Mouse (Mus musculus) liver, adult 2 months (tissue): Measurements from ENCODE around the gene Mmp15. TPM values are rescaled to one million over a fixed set of nuclear protein-coding genes. Genes with fewer than 3 reads are reported as not detected.

Experiments
- DNase-seq: peaks from one replicate; pipeline ENCODE4 v3.0.0-alpha.2; 2011; ENCODE audit warnings: low read depth, low spot score; ENCODE audit errors: extremely low read depth
- H3K27ac ChIP-seq: fragments of 200-500 bp; replicated peaks from 2 replicates; pipeline ENCODE4 v1.5.1; 2012; ENCODE audit warnings: low read depth, mild to moderate bottlenecking, control low read depth, inconsistent platforms, low read length; ENCODE audit not compliant: insufficient read depth
- H3K27me3 ChIP-seq: fragments of 200-500 bp; 2 replicates; pipeline ENCODE4 v1.6.1; 2012; ENCODE audit warnings: mild to moderate bottlenecking, moderate library complexity, low read length, inconsistent platforms; ENCODE audit not compliant: control insufficient read depth, insufficient read depth
- H3K36me3 ChIP-seq: fragments of 200-500 bp; 2 replicates; pipeline ENCODE4 v1.6.1; 2012; ENCODE audit warnings: low read length, inconsistent platforms; ENCODE audit not compliant: control insufficient read depth, insufficient read depth
- H3K4me1 ChIP-seq: fragments of 200-500 bp; 2 replicates; pipeline ENCODE4 v1.6.1; 2011; ENCODE audit warnings: low read length; ENCODE audit not compliant: control insufficient read depth, insufficient read depth
- H3K4me3 ChIP-seq: fragments of 200-500 bp; 2 replicates; pipeline ENCODE4 v1.5.1; 2011; ENCODE audit warnings: low read depth, mild to moderate bottlenecking, control low read depth, low read length, moderate library complexity; ENCODE audit not compliant: insufficient read depth
- H3K79me2 ChIP-seq: fragments of 200-500 bp; 2 replicates; pipeline ENCODE4 v1.6.1; 2012; ENCODE audit warnings: inconsistent platforms, mild to moderate bottlenecking, low read length, moderate library complexity; ENCODE audit not compliant: control insufficient read depth, insufficient read depth
- H3K9ac ChIP-seq: fragments of 200-500 bp; 2 replicates; pipeline ENCODE4 v1.6.1; 2012; ENCODE audit warnings: low read depth, mild to moderate bottlenecking, control low read depth, inconsistent platforms, low read length
- CTCF ChIP-seq: fragments of 200-500 bp; IDR thresholded peaks from 2 replicates; pipeline ENCODE4 v1.5.1; 2011; ENCODE audit warnings: low read depth, low read length, control low read depth
- POLR2A ChIP-seq: fragments of 200-500 bp; IDR thresholded peaks from 2 replicates; pipeline ENCODE4 v1.6.1; 2011; ENCODE audit warnings: low read length, control low read depth; ENCODE audit not compliant: insufficient read depth; ENCODE audit errors: extremely low read depth
- WGBS: fragments of 180-500 bp; shearing (Covaris S2); methylation state at CpG from one replicate; pipeline ENCODE4 v1.1.7; 2018; 5-methylcytosine and 5-hydroxymethylcytosine counted together
- polyA plus RNA-seq: library from polyadenylated mRNA; depleted of rRNA; stranded (reverse); fragments of >200 nt; gene quantifications from 2 replicates; pipeline ENCODE4 v1.2.3, GENCODE M21; 2012; rRNA removed
- total RNA-seq: library from RNA; depleted of rRNA; stranded (reverse); fragments of >200 nt; gene quantifications from 2 replicates; pipeline ENCODE4 v1.2.3, GENCODE M21; 2014; rRNA removed

Mmp15 gene
- total RNA-seq = 6.5 and 7.2 TPM in 2 replicates
- 15.1 and 16.5 TPM in 2 replicates for polyA plus RNA-seq

- H3K4me1 ChIP-seq = peaks cover 19% of the 10 kb centered on the region
- peak; percentile 68 for DNase-seq
- TF ChIP-seq POLR2A (peak; percentile 62; the same call in 1 of the 2 replicates), CTCF (no peak)
- peak within 1 kb of the TSS; percentile 90 for H3K27ac ChIP-seq
- H3K79me2 ChIP-seq = peaks cover 19% of the 10 kb centered on the region; the same call in 1 of the 2 replicates
- H3K36me3 ChIP-seq = no peaks in the 10 kb centered on the region
- H3K27me3 ChIP-seq = no peaks in the 10 kb centered on the region
- H3K4me3 ChIP-seq = peak within 1 kb of the TSS; percentile 75
- H3K9ac ChIP-seq = peak within 1 kb of the TSS; percentile 95
- under 1% methylated on average over 80 of the region's 80 CpGs for WGBS
Measured at GRCm38 (mm10) chr8:95352151-95352870, at the start of gene Mmp15. Gene Mmp15 (plus strand): TSS chr8:95352268.

- H3K27me3 ChIP-seq = no peaks in the 10 kb centered on the region
- no peaks in the 10 kb centered on the region for H3K4me1 ChIP-seq
- no peak overlapping the region for H3K9ac ChIP-seq
- peak; percentile 25 for DNase-seq
- no peak overlapping the region for H3K4me3 ChIP-seq
- no peak for TF ChIP-seq POLR2A
- peak; percentile 73 for TF ChIP-seq CTCF
- no peaks in the 10 kb centered on the region for H3K79me2 ChIP-seq
- H3K27ac ChIP-seq = no peak overlapping the region
- H3K36me3 ChIP-seq = no peaks in the 10 kb centered on the region
- 24% methylated on average over 5 of the region's 5 CpGs for WGBS
Measured at GRCm38 (mm10) chr8:95302410-95302809, 49.7 kb upstream of the Mmp15 start.

DNA sequence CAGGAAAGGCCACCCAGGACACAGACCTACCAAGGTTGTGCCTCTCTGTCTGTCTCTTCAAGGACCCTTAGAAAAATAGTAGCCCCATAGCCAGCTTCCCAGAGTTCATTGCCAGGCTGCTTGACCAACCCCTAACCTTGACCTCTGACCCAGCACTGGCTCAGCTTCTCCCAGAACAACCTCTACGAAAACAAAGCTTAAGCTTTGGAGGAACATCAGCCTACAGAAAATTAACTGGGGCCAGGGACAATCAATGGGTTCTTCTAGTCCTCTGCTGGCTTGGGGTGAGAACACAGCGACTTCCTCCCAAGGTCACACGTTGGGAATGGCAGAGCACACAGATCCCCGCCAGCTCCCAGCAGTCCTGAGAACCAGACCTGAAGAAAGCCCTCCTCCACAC is 46.5 kb upstream of the Mmp15 start:
- TF ChIP-seq POLR2A = no peak
- TF ChIP-seq CTCF = no peak
- 40% methylated on average over 4 of the region's 4 CpGs for WGBS
- DNase-seq = peak; percentile 6

GRCm38 (mm10) chr8:95306431-95306830 is 45.6 kb upstream of the Mmp15 start, which contains the start of gene Cngb1:
Gene Cngb1 (minus strand): TSS chr8:95306585.
- no peaks in the 10 kb centered on the region for H3K4me1 ChIP-seq
- no peaks in the 10 kb centered on the region for H3K27me3 ChIP-seq
- H3K27ac ChIP-seq = no peak within 1 kb of the TSS
- WGBS = 59% methylated on average over 6 of the region's 6 CpGs
- H3K4me3 ChIP-seq = no peak within 1 kb of the TSS
- no peaks in the 10 kb centered on the region for H3K79me2 ChIP-seq
- TF ChIP-seq POLR2A (no peak), CTCF (no peak)
- H3K9ac ChIP-seq = no peak within 1 kb of the TSS
- no peaks in the 10 kb centered on the region for H3K36me3 ChIP-seq
- DNase-seq = no peak

More for the DNA sequence above, 46.5 kb upstream of the Mmp15 start:
- no peak overlapping the region for H3K9ac ChIP-seq
- H3K27me3 ChIP-seq = no peaks in the 10 kb centered on the region
- H3K4me3 ChIP-seq = no peak overlapping the region
- H3K79me2 ChIP-seq = no peaks in the 10 kb centered on the region
- no peak overlapping the region for H3K27ac ChIP-seq
- no peaks in the 10 kb centered on the region for H3K4me1 ChIP-seq
- no peaks in the 10 kb centered on the region for H3K36me3 ChIP-seq

DNA sequence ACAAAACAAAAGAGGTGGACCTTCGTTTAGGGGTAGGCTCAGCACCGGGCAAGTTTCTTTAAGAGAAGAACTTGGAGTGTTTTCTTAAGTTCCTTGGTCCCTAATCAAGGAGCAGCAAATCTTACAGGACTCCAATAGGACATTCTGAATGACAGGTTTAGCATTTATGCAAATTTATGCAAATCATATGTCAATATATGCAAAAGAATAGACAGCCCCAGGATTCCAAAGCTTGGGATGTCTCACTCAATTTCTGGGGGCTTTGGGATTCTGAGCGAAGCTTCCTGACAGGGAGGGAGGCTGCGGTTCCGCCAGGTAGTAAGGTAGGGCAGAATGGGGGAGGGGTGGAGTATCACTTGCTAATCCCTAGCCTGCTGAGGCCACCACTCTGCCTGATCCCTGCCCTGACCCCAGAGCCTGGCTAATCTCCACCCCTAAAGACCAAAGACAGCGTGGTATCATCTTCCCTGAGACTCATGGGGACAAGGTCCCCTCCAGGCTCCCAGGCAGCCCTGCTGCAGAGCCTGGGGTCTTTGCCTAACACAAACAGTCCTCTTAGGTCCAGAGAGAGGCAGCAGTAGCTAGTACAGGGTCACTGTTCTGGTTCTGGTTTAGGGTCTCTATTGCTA is 41.6 kb upstream of the Mmp15 start, which contains the start of gene Tepp:
Gene Tepp (plus strand): TSS at position 225 of the 629 bp plus-strand sequence.
- Histone ChIP-seq H3K27ac (no peak within 1 kb of the TSS), H3K4me1 (no peaks in the 10 kb centered on the region), H3K4me3 (no peak within 1 kb of the TSS), H3K27me3 (no peaks in the 10 kb centered on the region), H3K36me3 (no peaks in the 10 kb centered on the region), H3K79me2 (no peaks in the 10 kb centered on the region), H3K9ac (no peak within 1 kb of the TSS)
- 70% methylated on average over 6 of the region's 6 CpGs for WGBS
- no peak for DNase-seq
- TF ChIP-seq CTCF (no peak), POLR2A (no peak)
